Mouse (Mus musculus): ENCODE measurements around the gene Inka2.

DNA sequence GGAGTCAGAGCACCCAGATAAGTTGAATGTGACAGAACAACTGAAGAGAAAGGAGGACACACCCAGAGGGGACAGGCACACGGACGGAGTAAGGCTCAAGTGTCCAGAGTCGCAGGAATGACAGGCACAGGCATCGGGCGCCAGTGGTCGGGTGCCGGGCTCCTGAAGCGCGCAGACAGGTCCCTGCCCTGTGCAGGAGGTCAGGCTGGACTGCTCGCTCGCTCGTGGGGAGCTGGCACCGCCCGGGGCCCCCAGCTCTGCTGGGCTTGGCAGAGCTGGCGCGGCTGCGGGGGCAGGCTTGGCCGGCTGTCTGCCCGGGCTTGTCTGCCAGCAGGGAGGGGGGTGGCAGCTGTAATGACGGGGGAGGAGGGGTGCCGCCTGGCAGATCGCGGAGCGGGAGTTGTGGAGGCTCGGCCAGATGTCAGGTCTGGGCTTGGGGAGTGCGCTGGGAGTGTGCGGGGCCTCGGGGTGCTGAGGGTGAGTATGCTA lies 706 bp downstream of the Inka2 start:
- TF ChIP-seq CTCF (IDR thresholded peaks at IDR 0.05; ENCODE audit: low read depth, low read length): no peak
- TF ChIP-seq TAL1 (conservative IDR thresholded peaks at IDR 0.05; ENCODE audit: low read depth, low read length): no peak
- no peak for TF ChIP-seq GATA1 (IDR thresholded peaks at IDR 0.05; ENCODE audit: borderline replicate concordance, low read length)
- TF ChIP-seq POLR2AphosphoS5 (IDR thresholded peaks at IDR 0.05; ENCODE audit: insufficient replicate concordance, low read depth, low read length): no peak
- TF ChIP-seq GATA2 (IDR thresholded peaks at IDR 0.05; ENCODE audit: borderline replicate concordance, low read depth, low read length): no peak

Measured in G1E (cell line).